ENCODE assay signal across 8 mouse cellular contexts in genomic region chr2:106973959-106974639, GRCm38 (mm10). TPM values are rescaled to one million over a fixed set of nuclear protein-coding genes. Genes with fewer than 3 reads are reported as not detected.
A peak's percentile ranks its signal among the peaks of the same experiment; 100 is the strongest.
DNase-seq lines count a peak whose midpoint lies in the region; ATAC-seq lines count a peak whose summit lies in the region.

TSS of gene Arl14ep (minus strand) at chr2:106974424.

- peak; percentile 98 for ATAC-seq in megakaryocyte progenitor cell, adult 5-6 weeks (replicated peaks; ENCODE audit: poor library complexity)

- peak; percentile 93 for DNase-seq in adipocyte (ENCODE audit: low spot score)
- DNase-seq in embryo, embryonic 10 days (ENCODE audit: low spot score): peak; percentile 86
- DNase-seq in gastrocnemius, postnatal 10 days: peak; percentile 79
- DNase-seq in induced T-regulatory cell, adult 2 months (ENCODE audit: low read depth): peak; percentile 81
- peak; percentile 65 to 87 for DNase-seq in left cerebral cortex, adult 9 months (ENCODE audit: low spot score in 2 of 2)
- peak; percentile 83 for DNase-seq in right cerebral cortex, postnatal 14 days
- peak; percentile 75 to 87 for DNase-seq in urinary bladder, postnatal 36 days (ENCODE audit: low spot score in 2 of 2)

RNA-seq across cellular contexts. Expression of gene Arl14ep, which starts in this region (rescaled TPM):
- total RNA-seq in gastrocnemius, postnatal 10 days (2021): 10 to 100 TPM; 10.9 to 16.7 TPM
- 31.8 and 33.7 TPM in 2 replicates for total RNA-seq in megakaryocyte progenitor cell, adult 5-6 weeks (2015)
- total RNA-seq in megakaryocyte progenitor cell, adult 5-6 weeks (2017): 33.2 and 33.3 TPM in 2 replicates

Comparison
In these comparisons a context has a peak if more than half of its experiments do, and no peak if none do; other contexts are left out.
1. Peak in every context shown above with its lines: DNase-seq and ATAC-seq.